Mouse (Mus musculus) MEL (cell line): ENCODE measurements around the gene Phf7. TPM values are rescaled to one million over a fixed set of nuclear protein-coding genes. Genes with fewer than 3 reads are reported as not detected.
A peak's percentile ranks its signal among the peaks of the same experiment; 100 is the strongest.

Experiments used
- DNase-seq: peaks from one replicate; pipeline ENCODE4 v3.0.0; 2011; ENCODE audit warnings: low read depth, low spot score
- H3K27ac ChIP-seq: 2 replicates; pipeline ENCODE4 v1.5.1; 2012; ENCODE audit warnings: low read depth, mild to moderate bottlenecking, control low read depth, low read length, moderate library complexity; ENCODE audit not compliant: control insufficient read depth
- H3K27me3 ChIP-seq, 2 experiments: fragments of 150-350 bp in 1 of 2; sonication (generic) in 1 of 2; 2 replicates each; pipeline ENCODE4 v1.6.1; 2012; ENCODE audit warnings: low read length in 2 of 2, mild to moderate bottlenecking in 2 of 2, improper control_type of control experiment in 1 of 2, moderate library complexity in 1 of 2; ENCODE audit not compliant: insufficient read depth in 2 of 2, control insufficient read depth in 1 of 2
- H3K36me3 ChIP-seq, 2 experiments: 2 replicates each; pipeline ENCODE4 v1.6.1; 2012 to 2014; ENCODE audit warnings: low read length in 2 of 2, improper control_type of control experiment in 1 of 2, inconsistent platforms in 1 of 2, mild to moderate bottlenecking in 1 of 2; ENCODE audit not compliant: insufficient read depth in 2 of 2, control insufficient read depth in 1 of 2
- H3K4me1 ChIP-seq, 2 experiments: fragments of 150-350 bp in 1 of 2; sonication (generic) in 1 of 2; 2 replicates each; pipeline ENCODE4 v1.6.1; 2012; ENCODE audit warnings: low read length in 2 of 2, improper control_type of control experiment in 1 of 2, mild to moderate bottlenecking in 1 of 2; ENCODE audit not compliant: insufficient read depth in 2 of 2, control insufficient read depth in 1 of 2
- H3K4me3 ChIP-seq, 2 experiments: fragments of 150-350 bp in 1 of 2; sonication (generic) in 1 of 2; 2 replicates each; pipeline ENCODE4 v1.5.1; 2012; ENCODE audit warnings: low read depth in 2 of 2, low read length in 2 of 2, mild to moderate bottlenecking in 2 of 2, moderate library complexity in 2 of 2, control low read depth in 1 of 2, improper control_type of control experiment in 1 of 2; ENCODE audit not compliant: control insufficient read depth in 1 of 2, insufficient read depth in 1 of 2
- H3K79me2 ChIP-seq: 2 replicates; pipeline ENCODE4 v1.6.1; 2012; ENCODE audit warnings: mild to moderate bottlenecking, low read length, moderate library complexity; ENCODE audit not compliant: control insufficient read depth, poor library complexity, insufficient read depth
- H3K9ac ChIP-seq: 2 replicates; pipeline ENCODE4 v1.6.1; 2012; ENCODE audit warnings: low read depth, mild to moderate bottlenecking, control low read depth, low read length, moderate library complexity; ENCODE audit not compliant: control insufficient read depth, poor library complexity, severe bottlenecking
- H3K9me3 ChIP-seq: fragments of 150-350 bp; sonication (generic); replicated peaks from 2 replicates; pipeline ENCODE4 v1.6.1; 2012; ENCODE audit warnings: mild to moderate bottlenecking, low read length, improper control_type of control experiment, moderate library complexity; ENCODE audit not compliant: insufficient read depth
- BHLHE40 ChIP-seq: IDR thresholded peaks from 2 replicates; pipeline ENCODE4 v1.6.1; 2012; ENCODE audit warnings: low read depth, mild to moderate bottlenecking, inconsistent platforms, low read length, improper control_type of control experiment, borderline replicate concordance
- CHD2 ChIP-seq: IDR thresholded peaks from 2 replicates; pipeline ENCODE4 v1.6.1; 2011; ENCODE audit warnings: low read length, improper control_type of control experiment
- CTCF ChIP-seq, 3 experiments: IDR thresholded peaks in 2 of 3; conservative IDR thresholded peaks in 1 of 3; 2 replicates each; pipeline ENCODE4 v1.5.1; 2011 to 2012; ENCODE audit warnings: low read length in 3 of 3, low read depth in 2 of 3, mild to moderate bottlenecking in 2 of 3, improper control_type of control experiment in 1 of 3, inconsistent platforms in 1 of 3, mixed read lengths in 1 of 3, moderate library complexity in 1 of 3; ENCODE audit not compliant: control insufficient read depth in 1 of 3, insufficient read depth in 1 of 3, poor library complexity in 1 of 3, severe bottlenecking in 1 of 3
- E2F4 ChIP-seq: IDR thresholded peaks from 2 replicates; pipeline ENCODE4 v1.6.1; 2011; ENCODE audit warnings: low read depth, low read length, improper control_type of control experiment, borderline replicate concordance
- KAT2A ChIP-seq: conservative IDR thresholded peaks from 2 replicates; pipeline ENCODE4 v1.6.1; 2012; ENCODE audit warnings: low read depth, low read length, improper control_type of control experiment, inconsistent platforms
- MAZ ChIP-seq: IDR thresholded peaks from 2 replicates; pipeline ENCODE4 v1.6.1; 2012; ENCODE audit warnings: low read depth, mild to moderate bottlenecking, inconsistent platforms, low read length, improper control_type of control experiment
- MXI1 ChIP-seq: IDR thresholded peaks from 2 replicates; pipeline ENCODE4 v1.6.1; 2011; ENCODE audit warnings: mild to moderate bottlenecking, low read depth, low read length, improper control_type of control experiment
- MYC ChIP-seq: IDR thresholded peaks from 2 replicates; pipeline ENCODE4 v1.6.1; 2011; ENCODE audit warnings: low read depth, mild to moderate bottlenecking, low read length, improper control_type of control experiment, moderate library complexity
- NELFE ChIP-seq: IDR thresholded peaks from 2 replicates; pipeline ENCODE4 v1.6.1; 2011; ENCODE audit warnings: low read depth, low read length, improper control_type of control experiment
- NRF1 ChIP-seq: IDR thresholded peaks from 2 replicates; pipeline ENCODE4 v1.6.1; 2014; ENCODE audit warnings: low read depth, mild to moderate bottlenecking, inconsistent platforms, low read length, improper control_type of control experiment, moderate library complexity; ENCODE audit not compliant: poor library complexity, insufficient read depth, severe bottlenecking
- POLR2A ChIP-seq, 2 experiments: IDR thresholded peaks; 2 replicates each; pipeline ENCODE4 v1.6.1; 2011 to 2012; ENCODE audit warnings: low read length in 2 of 2, mild to moderate bottlenecking in 2 of 2, control low read depth in 1 of 2, improper control_type of control experiment in 1 of 2, low read depth in 1 of 2, moderate library complexity in 1 of 2; ENCODE audit not compliant: control insufficient read depth in 1 of 2, insufficient read depth in 1 of 2, poor library complexity in 1 of 2
- RAD21 ChIP-seq: IDR thresholded peaks from 2 replicates; pipeline ENCODE4 v1.6.1; 2011; ENCODE audit warnings: mild to moderate bottlenecking, low read depth, low read length, improper control_type of control experiment
- SMC3 ChIP-seq: IDR thresholded peaks from 2 replicates; pipeline ENCODE4 v1.6.1; 2011; ENCODE audit warnings: low read depth, low read length, improper control_type of control experiment
- TAL1 ChIP-seq: IDR thresholded peaks from 2 replicates; pipeline ENCODE4 v1.6.1; 2012; ENCODE audit warnings: mild to moderate bottlenecking, inconsistent platforms, low read length, moderate library complexity, mixed read lengths
- UBTF ChIP-seq: IDR thresholded peaks from 2 replicates; pipeline ENCODE4 v1.6.1; 2012; ENCODE audit warnings: low read depth, mild to moderate bottlenecking, inconsistent platforms, low read length, improper control_type of control experiment, moderate library complexity, borderline replicate concordance; ENCODE audit not compliant: insufficient read depth
- USF2 ChIP-seq, 2 experiments: IDR thresholded peaks; 2 replicates each; pipeline ENCODE4 v1.6.1; 2011 to 2012; ENCODE audit warnings: improper control_type of control experiment in 2 of 2, low read length in 2 of 2, borderline replicate concordance in 1 of 2, inconsistent platforms in 1 of 2, low read depth in 1 of 2, mild to moderate bottlenecking in 1 of 2; ENCODE audit not compliant: insufficient read depth in 1 of 2
- ZC3H11A ChIP-seq: IDR thresholded peaks from 2 replicates; pipeline ENCODE4 v1.6.1; 2012; ENCODE audit warnings: low read depth, mild to moderate bottlenecking, inconsistent platforms, low read length, improper control_type of control experiment
- ZKSCAN1 ChIP-seq: IDR thresholded peaks from 2 replicates; pipeline ENCODE4 v1.6.1; 2012; ENCODE audit warnings: low read depth, mild to moderate bottlenecking, inconsistent platforms, low read length, improper control_type of control experiment, moderate library complexity
- polyA plus RNA-seq, 2 experiments: library from polyadenylated mRNA; stranded (reverse) in 1 of 2; unstranded in 1 of 2; fragments of >175 nt in 1 of 2; fragments of >200 nt in 1 of 2; gene quantifications; 2 replicates each; pipeline versions ENCODE4 v1.2.1 to v1.2.4; 2012; ENCODE audit warnings: low replicate concordance in 2 of 2, low read depth in 1 of 2; ENCODE audit not compliant: insufficient read length in 2 of 2, insufficient read depth in 1 of 2, missing spikeins in 1 of 2
- total RNA-seq: library from RNA; depleted of rRNA; stranded (reverse); fragments of 300-350 nt; gene quantifications from 2 replicates; pipeline ENCODE4 v1.2.3, GENCODE M21; 2012

The Phf7 gene
- total and polyA plus RNA-seq, 3 experiments: 6.0 to 7.6 TPM; not detected in 1

DNA sequence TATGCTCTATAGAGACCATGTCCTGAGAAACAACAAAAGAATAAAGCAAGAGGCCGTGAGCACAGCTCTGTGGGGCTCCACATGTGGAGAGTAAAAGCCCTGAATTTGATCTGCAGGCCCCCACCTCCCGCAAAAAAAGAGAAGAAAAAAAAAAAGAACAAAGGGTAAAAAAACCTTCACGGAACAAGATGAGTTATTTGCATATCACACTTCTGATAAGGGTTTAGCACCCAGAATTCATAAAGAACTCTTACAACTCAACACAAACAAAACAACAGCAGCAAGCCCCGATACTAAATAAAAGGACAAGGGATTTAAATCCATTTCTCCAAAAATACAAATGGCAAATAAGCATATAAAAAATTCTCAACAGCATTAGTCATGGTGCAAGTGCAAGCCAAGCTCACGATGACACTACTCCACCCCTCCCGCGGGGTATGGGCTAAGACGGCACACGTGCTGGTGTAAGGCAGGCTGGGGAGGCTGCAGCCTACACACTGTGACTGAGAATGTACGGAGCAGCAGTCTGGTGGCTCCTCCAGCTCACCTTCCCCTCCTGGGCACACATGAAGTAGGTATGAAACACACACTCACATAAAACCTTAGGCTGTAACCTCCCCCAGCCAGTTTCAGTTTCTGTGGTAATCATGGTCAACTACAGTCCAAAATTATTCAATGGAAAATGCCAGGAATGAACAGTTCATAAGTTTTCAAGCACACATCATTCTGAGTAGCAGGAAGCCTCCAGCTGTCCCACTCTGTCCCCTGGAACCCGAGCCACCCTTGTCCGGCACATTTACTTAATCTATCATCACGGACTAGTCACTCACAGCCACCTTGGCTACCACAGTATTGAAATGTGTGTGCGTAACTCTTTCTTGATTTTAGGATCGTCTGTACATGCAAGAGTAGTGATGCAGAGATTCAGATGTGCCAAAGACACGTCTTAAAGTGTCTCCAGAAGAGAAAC lies 53.3 kb downstream of the Phf7 start (continued):
- no peak for TF ChIP-seq TAL1

GRCm38 (mm10) chr14:31195968-31196367 lies 55.1 kb downstream of the Phf7 start:
- H3K4me3 ChIP-seq: no peak overlapping the region
- no peak overlapping the region for H3K27ac ChIP-seq
- H3K4me1 ChIP-seq: peaks cover 0 to 6% of the 10 kb centered on the region in 2 experiments; a peak in 2 of 4 replicates
- H3K27me3 ChIP-seq: no peaks in the 10 kb centered on the region
- DNase-seq: peak; percentile 67
- H3K9ac ChIP-seq: no peak overlapping the region
- H3K79me2 ChIP-seq: no peaks in the 10 kb centered on the region
- H3K36me3 ChIP-seq: peaks cover 3 to 10% of the 10 kb centered on the region in 2 experiments; a peak in 3 of 4 replicates
- TF ChIP-seq MAZ: no peak
- peak; percentile 43 to 71 (median 67); a peak in 5 of 6 replicates for TF ChIP-seq CTCF (IDR thresholded peaks at IDR 0.05 in 2 of 3, conservative IDR thresholded peaks at IDR 0.05 in 1 of 3; ENCODE audit: control insufficient read depth in 1 of 3, insufficient read depth in 1 of 3, low read depth in 2 of 3, low read length in 3 of 3, poor library complexity in 1 of 3, severe bottlenecking in 1 of 3)
- peak; percentile 58 for TF ChIP-seq RAD21
- peak; percentile 56 for TF ChIP-seq SMC3
- TF ChIP-seq KAT2A: no peak
- no peaks in the 10 kb centered on the region for H3K9me3 ChIP-seq

- Histone ChIP-seq H3K4me1 (peaks cover 0 to 6% of the 10 kb centered on the region in 2 experiments; a peak in 2 of 4 replicates), H3K9ac (no peak overlapping the region), H3K79me2 (no peaks in the 10 kb centered on the region), H3K4me3 (no peak overlapping the region), H3K9me3 (no peaks in the 10 kb centered on the region), H3K27me3 (no peaks in the 10 kb centered on the region), H3K27ac (no peak overlapping the region), H3K36me3 (peaks cover 3 to 9% of the 10 kb centered on the region in 2 experiments; a peak in 3 of 4 replicates)
- DNase-seq: no peak
- TF ChIP-seq MAZ (no peak), ZKSCAN1 (no peak), CTCF (IDR thresholded peaks at IDR 0.05 in 2 of 3, conservative IDR thresholded peaks at IDR 0.05 in 1 of 3; ENCODE audit: control insufficient read depth in 1 of 3, insufficient read depth in 1 of 3, low read depth in 2 of 3, low read length in 3 of 3, poor library complexity in 1 of 3, severe bottlenecking in 1 of 3) (no peak), RAD21 (no peak), MYC (no peak), BHLHE40 (no peak), NRF1 (no peak), E2F4 (no peak), ZC3H11A (no peak), UBTF (no peak), MXI1 (no peak), NELFE (no peak), CHD2 (no peak), POLR2A (IDR thresholded peaks at IDR 0.05; ENCODE audit: control insufficient read depth in 1 of 2, insufficient read depth in 1 of 2, low read depth in 1 of 2, low read length in 2 of 2, poor library complexity in 1 of 2) (no peak), USF2 (IDR thresholded peaks at IDR 0.05; ENCODE audit: borderline replicate concordance in 1 of 2, insufficient read depth in 1 of 2, low read depth in 1 of 2, low read length in 2 of 2) (no peak)
Measured at GRCm38 (mm10) chr14:31195521-31195920, 55.6 kb downstream of the Phf7 start.
